Mouse (Mus musculus) T-helper 17 cell (primary cell): ENCODE measurements around the gene Hagh.

ENCODE experiments used
- in situ Hi-C, 2 experiments: fragments of 300-600 bp; cut with MboI, MseI; formaldehyde crosslinking; loops; 1 replicate in 1 of 2; 2 replicates in 1 of 2; pipeline ENCODE4 v1.15.1; 2025; ENCODE audit warnings: high pct_unique_total_duplicates in 2 of 2

Gene Hagh

GRCm38 (mm10) chr17:24884391-24884790, 44.4 kb downstream of the Hagh start:
- in situ Hi-C loops = loop anchor here in 1 of 2 experiments (5.0 to 10.0 kb wide), 2 partner anchors 42 to 140 kb away; partner anchors contain the start of gene Hagh

GRCm38 (mm10) chr17:24885356-24886133, 45.6 kb downstream of the Hagh start:
- in situ Hi-C loops = loop anchor here (5.0 to 10.0 kb wide), 2 partner anchors 141 to 148 kb away; partner anchors contain the start of gene Msrb1 (in 1 of the 2)

- in situ Hi-C loops = loop anchor here (5.0 to 10.0 kb wide), 2 partner anchors 142 to 149 kb away; partner anchors contain the start of gene Msrb1 (in 1 of the 2)
These were observed 46.4 kb downstream of the Hagh start, which contains the start of the genes Nubp2 and Spsb3 for GRCm38 (mm10) chr17:24886134-24886931. TSS of gene Nubp2 (minus strand) at chr17:24886349. TSS of gene Spsb3 (plus strand) at chr17:24886643.

DNA sequence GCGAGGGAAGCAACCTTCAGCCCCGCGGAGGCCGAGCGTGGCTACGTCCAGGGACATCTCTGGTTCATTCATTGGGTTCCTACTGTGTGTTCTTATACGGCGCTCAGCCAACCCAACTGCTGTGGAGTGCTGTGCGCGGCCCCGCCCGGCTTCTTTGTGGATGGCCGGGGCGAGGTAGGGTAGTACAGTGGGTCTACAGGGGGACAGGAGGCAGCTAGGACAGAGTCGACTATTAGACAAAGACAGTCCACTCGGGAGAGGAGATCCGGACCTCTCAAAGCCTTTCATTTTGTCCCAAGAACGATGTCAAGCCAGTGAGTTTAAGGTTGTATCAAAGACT, 47.0 kb downstream of the Hagh start:
- in situ Hi-C loops = loop anchor here (5.0 to 10.0 kb wide), 2 partner anchors 142 to 150 kb away; partner anchors contain the start of gene Msrb1 (in 1 of the 2)

- in situ Hi-C loops = loop anchor here (5.0 to 10.0 kb wide), 2 partner anchors 143 to 150 kb away; partner anchors contain the start of gene Msrb1 (in 1 of the 2)
These were observed 47.5 kb downstream of the Hagh start for GRCm38 (mm10) chr17:24887291-24888080.

DNA sequence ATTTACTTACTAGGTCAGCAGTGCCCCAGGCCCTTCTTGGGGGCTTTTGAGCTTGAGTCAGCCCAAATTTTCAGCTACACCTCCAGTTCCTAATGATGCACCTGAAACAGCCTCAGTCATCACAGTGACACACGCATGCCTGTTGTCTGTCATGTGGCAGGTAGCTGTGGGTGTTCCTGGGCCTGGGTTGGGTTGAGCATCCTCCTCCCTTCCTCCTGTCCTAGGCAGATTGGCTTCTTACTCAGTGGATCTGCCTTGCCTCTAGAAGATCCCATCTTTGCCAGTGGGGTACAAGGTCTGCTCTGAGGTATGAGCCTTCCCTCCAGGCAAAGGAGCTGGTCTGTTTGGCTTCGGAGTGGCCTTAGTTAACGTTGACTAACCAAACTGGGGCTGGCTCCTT, 48.9 kb downstream of the Hagh start:
- in situ Hi-C loops = loop anchor here (5.0 to 10.0 kb wide), 2 partner anchors 144 to 152 kb away; partner anchors contain the start of gene Msrb1 (in 1 of the 2)

DNA sequence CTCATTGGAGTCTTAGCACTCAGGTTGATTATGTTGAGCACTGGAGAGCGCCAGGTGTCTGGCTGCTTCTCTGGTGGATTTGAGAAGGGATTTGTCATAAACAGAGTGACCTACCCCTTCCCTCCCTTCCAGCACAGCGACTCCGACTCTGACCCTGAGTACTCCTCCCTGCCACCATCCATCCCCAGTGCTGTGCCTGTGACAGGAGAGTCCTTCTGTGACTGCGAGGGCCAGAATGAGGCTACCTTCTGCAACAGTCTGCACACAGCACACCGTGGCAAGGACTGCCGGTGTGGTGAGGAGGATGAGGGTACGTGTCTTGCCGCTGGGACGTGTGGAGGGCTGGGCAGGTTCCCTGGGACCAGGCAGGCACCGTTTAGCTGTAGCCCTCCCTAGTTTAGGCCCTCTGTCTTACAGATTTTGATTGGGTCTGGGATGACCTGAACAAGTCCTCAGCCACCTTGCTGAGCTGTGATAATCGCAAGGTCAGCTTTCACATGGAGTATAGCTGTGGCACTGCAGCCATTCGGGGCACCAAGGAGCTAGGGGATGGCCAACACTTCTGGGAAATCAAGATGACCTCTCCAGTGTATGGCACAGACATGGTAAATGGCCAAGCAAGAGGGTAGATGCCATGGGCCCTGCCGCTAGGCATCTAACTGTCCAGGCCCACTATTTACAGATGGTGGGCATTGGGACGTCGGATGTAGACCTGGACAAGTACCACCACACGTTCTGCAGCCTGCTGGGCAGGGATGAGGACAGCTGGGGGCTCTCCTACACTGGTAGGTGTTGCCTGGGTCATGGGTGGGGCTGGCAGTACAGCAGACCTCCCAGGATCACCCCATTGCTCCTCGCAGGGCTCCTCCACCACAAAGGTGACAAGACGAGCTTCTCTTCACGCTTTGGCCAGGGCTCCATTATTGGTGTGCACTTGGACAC, 50.5 kb downstream of the Hagh start:
- in situ Hi-C loops = no loop called here

GRCm38 (mm10) chr17:24891321-24891720, 51.4 kb downstream of the Hagh start:
- in situ Hi-C loops = no loop called here

DNA sequence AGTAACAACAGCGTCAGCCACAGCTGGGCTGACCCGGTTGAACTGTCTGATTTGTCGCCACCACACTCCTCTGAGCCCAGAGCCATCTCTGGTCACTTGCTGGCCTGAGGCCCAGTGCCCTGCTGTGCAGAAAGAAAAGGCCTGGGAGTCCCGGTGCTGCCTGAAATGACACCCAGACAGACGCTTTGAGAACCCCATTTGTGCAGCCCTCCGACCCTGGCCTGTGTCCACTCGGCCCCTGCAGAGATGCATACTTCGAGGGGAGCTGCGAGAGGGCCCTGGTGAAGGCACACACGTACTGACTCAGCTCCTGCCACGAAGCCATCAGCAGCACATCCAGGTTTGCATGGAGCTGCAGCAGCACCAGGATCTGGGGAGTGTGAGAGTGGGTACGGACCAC, 52.8 kb downstream of the Hagh start:
- in situ Hi-C loops = no loop called here

GRCm38 (mm10) chr17:24893276-24893675, 53.3 kb downstream of the Hagh start:
- in situ Hi-C loops = no loop called here

- in situ Hi-C loops = no loop called here
These were observed 54.4 kb downstream of the Hagh start for GRCm38 (mm10) chr17:24894061-24894994.

DNA sequence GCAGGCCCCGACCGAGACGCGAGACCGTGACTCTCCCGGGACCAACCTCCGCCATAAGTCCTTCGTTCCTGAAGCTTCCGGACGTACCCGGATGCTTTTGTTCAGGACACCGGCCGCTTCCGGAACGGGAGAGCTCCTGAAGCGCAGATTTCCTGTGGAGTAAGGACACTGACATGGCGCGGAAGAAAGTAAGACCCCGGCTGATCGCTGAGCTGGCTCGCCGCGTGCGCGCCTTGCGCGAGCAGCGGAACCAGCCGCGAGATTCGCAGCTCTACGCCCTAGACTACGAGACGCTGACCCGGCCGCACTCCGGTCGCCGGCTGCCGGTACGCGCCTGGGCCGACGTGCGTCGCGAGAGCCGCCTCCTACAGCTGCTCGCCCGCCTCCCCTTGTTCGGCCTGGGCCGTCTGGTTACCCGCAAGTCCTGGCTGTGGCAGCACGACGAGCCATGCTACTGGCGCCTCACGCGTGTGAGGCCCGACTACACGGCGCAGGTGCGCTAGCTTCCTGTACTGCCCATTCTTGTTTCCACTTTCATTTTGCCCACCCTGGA, 55.1 kb downstream of the Hagh start, which contains the start of the genes Eme2 and Mrps34:
Gene Eme2, minus strand, starts transcription at position 93 of the 553 bp plus-strand sequence.
Gene Mrps34, plus strand, starts transcription at position 122 of the 553 bp plus-strand sequence.
- in situ Hi-C loops = no loop called here

GRCm38 (mm10) chr17:24895571-24896240, 55.8 kb downstream of the Hagh start:
- in situ Hi-C loops = no loop called here

DNA sequence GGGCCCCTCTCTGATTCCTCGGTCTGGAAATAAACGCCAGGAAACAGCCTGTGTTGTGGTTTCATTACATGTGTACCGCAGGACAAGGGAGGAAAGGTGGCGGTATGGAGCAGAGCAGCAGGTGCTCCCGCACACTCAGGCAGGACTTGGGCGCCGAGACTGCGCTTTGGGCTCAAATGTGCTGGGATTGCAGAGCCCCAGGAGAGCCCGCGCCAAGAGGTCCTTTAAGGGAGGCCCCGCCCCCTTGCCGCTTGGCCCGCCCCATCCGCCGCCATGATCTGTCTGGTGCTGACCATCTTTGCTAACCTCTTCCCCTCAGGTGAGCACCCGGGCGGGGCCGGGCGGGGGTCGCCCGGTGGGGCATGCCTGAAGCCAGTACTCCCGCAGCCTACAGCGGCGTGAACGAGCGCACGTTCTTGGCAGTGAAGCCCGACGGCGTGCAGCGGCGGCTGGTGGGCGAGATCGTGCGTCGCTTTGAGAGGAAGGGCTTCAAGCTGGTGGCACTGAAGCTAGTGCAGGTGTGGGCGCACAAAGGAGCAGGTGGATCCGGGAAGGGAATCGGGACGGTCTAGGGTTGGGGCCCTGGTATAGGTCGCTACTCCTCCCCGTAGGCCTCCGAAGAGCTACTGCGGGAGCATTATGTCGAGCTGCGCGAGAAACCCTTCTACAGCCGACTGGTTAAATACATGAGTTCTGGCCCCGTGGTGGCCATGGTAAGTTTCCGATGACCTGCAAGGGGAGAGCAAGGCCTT, 56.5 kb downstream of the Hagh start, which contains the start of gene Nme3:
Gene Nme3, plus strand, starts transcription at position 260 of the 752 bp plus-strand sequence.
- in situ Hi-C loops = no loop called here

DNA sequence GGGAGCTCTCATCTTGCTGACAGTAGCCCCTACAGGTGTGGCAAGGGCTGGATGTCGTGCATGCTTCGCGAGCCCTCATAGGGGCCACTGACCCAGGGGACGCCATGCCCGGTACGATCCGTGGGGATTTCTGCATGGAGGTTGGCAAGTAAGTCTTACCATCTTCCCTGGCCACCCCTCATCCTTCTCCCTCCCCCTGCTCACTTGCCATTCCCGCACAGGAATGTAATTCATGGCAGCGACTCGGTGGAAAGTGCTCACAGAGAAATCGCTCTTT, 57.0 kb downstream of the Hagh start:
- in situ Hi-C loops = no loop called here

DNA sequence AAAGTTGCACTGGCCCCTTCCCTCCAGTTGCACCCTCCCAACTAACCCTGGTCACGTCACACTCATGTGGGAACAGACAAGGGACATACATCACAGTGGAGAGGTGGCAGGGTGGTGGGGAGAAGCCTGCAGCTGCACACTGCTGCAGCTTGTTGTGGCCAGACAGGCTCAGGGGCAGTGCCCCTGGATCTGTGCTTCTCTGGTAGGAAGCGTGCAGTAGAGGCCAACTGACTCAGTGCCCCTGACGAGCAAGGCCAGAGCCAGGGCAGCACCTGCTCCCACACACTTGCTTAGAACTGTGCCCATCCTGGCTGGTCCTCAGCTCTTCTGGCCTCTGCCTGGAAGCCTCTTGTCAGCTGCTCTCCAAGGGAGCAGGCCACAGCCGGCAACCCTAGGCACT, 57.7 kb downstream of the Hagh start:
- in situ Hi-C loops = no loop called here
